Mouse (Mus musculus): Measurements from ENCODE around the gene Aamp. TPM values are rescaled to one million over a fixed set of nuclear protein-coding genes. Genes with fewer than 3 reads are reported as not detected.

Aamp gene
- total RNA-seq, 1 experiment from 2014 or later = 118 TPM

GRCm38 (mm10) chr1:74250096-74250495 lies 34.4 kb downstream of the Aamp start:
- ATAC-seq (ENCODE audit: extremely low read depth, insufficient number of reproducible peaks, low FRiP score, poor library complexity, severe bottlenecking) = no peak

GRCm38 (mm10) chr1:74249331-74249980 lies 35.1 kb downstream of the Aamp start:
- ATAC-seq (ENCODE audit: extremely low read depth, insufficient number of reproducible peaks, low FRiP score, poor library complexity, severe bottlenecking) = no peak

- ATAC-seq (ENCODE audit: extremely low read depth, insufficient number of reproducible peaks, low FRiP score, poor library complexity, severe bottlenecking) = peak; percentile 97
Measured at GRCm38 (mm10) chr1:74248799-74249198, 35.7 kb downstream of the Aamp start.

- ATAC-seq (ENCODE audit: extremely low read depth, insufficient number of reproducible peaks, low FRiP score, poor library complexity, severe bottlenecking) = no peak
Measured at GRCm38 (mm10) chr1:74245525-74245924, 39.0 kb downstream of the Aamp start.

GRCm38 (mm10) chr1:74240832-74241231 lies 43.7 kb downstream of the Aamp start:
- ATAC-seq (ENCODE audit: extremely low read depth, insufficient number of reproducible peaks, low FRiP score, poor library complexity, severe bottlenecking) = no peak

- ATAC-seq (ENCODE audit: extremely low read depth, insufficient number of reproducible peaks, low FRiP score, poor library complexity, severe bottlenecking) = no peak
Measured at GRCm38 (mm10) chr1:74240311-74240710, 44.2 kb downstream of the Aamp start.

GRCm38 (mm10) chr1:74239618-74240017 lies 44.9 kb downstream of the Aamp start:
- no peak for ATAC-seq (ENCODE audit: extremely low read depth, insufficient number of reproducible peaks, low FRiP score, poor library complexity, severe bottlenecking)

- ATAC-seq (ENCODE audit: extremely low read depth, insufficient number of reproducible peaks, low FRiP score, poor library complexity, severe bottlenecking) = no peak
Measured at GRCm38 (mm10) chr1:74239162-74239561, 45.4 kb downstream of the Aamp start.

GRCm38 (mm10) chr1:74238136-74238535 lies 46.4 kb downstream of the Aamp start:
- ATAC-seq (ENCODE audit: extremely low read depth, insufficient number of reproducible peaks, low FRiP score, poor library complexity, severe bottlenecking) = peak; percentile 53

- no peak for ATAC-seq (ENCODE audit: extremely low read depth, insufficient number of reproducible peaks, low FRiP score, poor library complexity, severe bottlenecking)
Measured at GRCm38 (mm10) chr1:74237671-74238070, 46.9 kb downstream of the Aamp start.

GRCm38 (mm10) chr1:74236590-74237317 lies 47.8 kb downstream of the Aamp start:
- ATAC-seq (ENCODE audit: extremely low read depth, insufficient number of reproducible peaks, low FRiP score, poor library complexity, severe bottlenecking) = peak; percentile 41; the same call in 1 of the 2 replicates

GRCm38 (mm10) chr1:74235938-74236589 lies 48.5 kb downstream of the Aamp start, which contains the start of gene Arpc2:
Arpc2 (plus strand) TSS chr1:74236084.
- ATAC-seq (ENCODE audit: extremely low read depth, insufficient number of reproducible peaks, low FRiP score, poor library complexity, severe bottlenecking) = peak; percentile 79

GRCm38 (mm10) chr1:74230992-74231391 lies 53.5 kb downstream of the Aamp start:
- no peak for ATAC-seq (ENCODE audit: extremely low read depth, insufficient number of reproducible peaks, low FRiP score, poor library complexity, severe bottlenecking)

GRCm38 (mm10) chr1:74229942-74230341 lies 54.6 kb downstream of the Aamp start:
- ATAC-seq (ENCODE audit: extremely low read depth, insufficient number of reproducible peaks, low FRiP score, poor library complexity, severe bottlenecking) = no peak

Other genes with a start within 250 kb of the Aamp start
- 7.6 and 8.0 TPM in 2 replicates for gene Tns1, start 160.3 kb downstream of the Aamp start, total RNA-seq (2017)
- 31.9 and 35.6 TPM in 2 replicates for gene Rufy4, start 159.2 kb downstream of the Aamp start, total RNA-seq (2017)
- 1,102 and 1,145 TPM in 2 replicates for gene Cxcr2, start 130.7 kb downstream of the Aamp start, total RNA-seq (2017)
- gene Cxcr1, start 90.1 kb downstream of the Aamp start, total RNA-seq (2017) = 16.7 and 20.0 TPM in 2 replicates
- gene Arpc2, start 48.7 kb downstream of the Aamp start, total RNA-seq (2017) = 711 and 718 TPM in 2 replicates
- 0.86 and 1.2 TPM in 2 replicates for gene Gpbar1, start 6.2 kb downstream of the Aamp start, total RNA-seq (2017)
- 6.1 and 12.7 TPM in 2 replicates for gene Pnkd, start 192 bp upstream of the Aamp start, total RNA-seq (2017)
- 1.9 and 5.5 TPM in 2 replicates for gene Tmbim1, start 20.9 kb upstream of the Aamp start, total RNA-seq (2017)
- gene Catip, start 77.4 kb upstream of the Aamp start, total RNA-seq (2017) = 0.86 TPM in 1 of 2 replicates, not detected in the other
- gene Slc11a1, start 90.5 kb upstream of the Aamp start, total RNA-seq (2017) = 148 and 164 TPM in 2 replicates
- 66.9 and 67.8 TPM in 2 replicates for gene Ctdsp1, start 106.8 kb upstream of the Aamp start, total RNA-seq (2017)
- gene Vil1, start 124.6 kb upstream of the Aamp start, total RNA-seq (2017) = not detected in 2 replicates
- 17.4 and 19.6 TPM in 2 replicates for gene Cnot9, start 221.3 kb upstream of the Aamp start, total RNA-seq (2017)

Data from neutrophil, adult 5-6 weeks (primary cell).